In the genomic region with DNA sequence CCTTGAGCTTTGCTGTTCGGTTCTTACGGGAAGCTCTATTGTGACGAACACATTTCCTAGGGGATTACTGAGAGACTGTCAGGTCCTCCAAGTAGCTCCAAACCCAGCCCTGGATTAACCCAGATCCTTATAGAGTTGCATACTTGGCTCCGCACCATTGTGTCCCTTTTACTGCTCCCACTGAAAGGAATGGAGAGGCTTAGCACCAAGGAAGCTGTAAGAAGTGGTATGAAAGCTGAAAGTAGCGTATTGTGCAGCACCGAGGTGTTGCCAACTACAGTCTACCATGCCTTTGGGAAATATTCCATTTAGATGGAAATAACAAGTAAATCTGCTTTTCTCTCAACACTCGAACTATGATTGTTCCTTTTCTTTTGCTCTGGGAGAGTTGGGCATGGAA, we compare ENCODE assay signal across 19 mouse cellular contexts. TPM values are rescaled to one million over a fixed set of nuclear protein-coding genes. Genes with fewer than 3 reads are reported as not detected.
"Had no signal": no experiment of that assay in that cellular context is flagged by ENCODE, and none has a peak within 500 bp of the region (broad histone marks: within the 10 kb centered on the region; RNA-seq: fewer than 3 reads in every experiment).

No protein-coding gene starts in this region.

- H3K27me3 ChIP-seq: limb, embryonic 13.5 days; neural tube, embryonic 12.5 days had no signal

- H3K27ac ChIP-seq: kidney, postnatal 0 days; limb, embryonic 13.5 days; liver, embryonic 14.5 days; neural tube, embryonic 12.5 days; stomach, postnatal 0 days had no signal

- H3K9me3 ChIP-seq: limb, embryonic 13.5 days; neural tube, embryonic 12.5 days had no signal

- H3K36me3 ChIP-seq: limb, embryonic 13.5 days; neural tube, embryonic 12.5 days had no signal

- H3K4me3 ChIP-seq: limb, embryonic 13.5 days; neural tube, embryonic 12.5 days had no signal

- DNase-seq: kidney, adult 8-10 months; kidney, postnatal 36 days; layer of hippocampus, adult 9-11 months; layer of hippocampus, postnatal 36 days; left cerebral cortex, postnatal 4 days; lung, adult 18-20 months; right cerebral cortex, postnatal 25 days; thymus, postnatal 14 days had no signal

- H3K4me1 ChIP-seq: limb, embryonic 13.5 days; neural tube, embryonic 12.5 days had no signal

- ATAC-seq: intestine, postnatal 0 days had no signal

- H3K4me2 ChIP-seq: limb, embryonic 13.5 days; neural tube, embryonic 12.5 days had no signal

- H3K9ac ChIP-seq: limb, embryonic 13.5 days; liver, embryonic 14.5 days; neural tube, embryonic 12.5 days had no signal

RNA-seq across cellular contexts. Expression of a gene that starts 53.5 kb away (rescaled TPM):
- total RNA-seq: liver, adult 2 months; megakaryocyte-erythroid progenitor cell, adult 5-6 weeks; monocyte, adult 5-6 weeks; neutrophil, adult 5-6 weeks had no signal
- polyA plus RNA-seq: intestine, postnatal 0 days; liver, adult 2 months; liver, embryonic 14.5 days; small intestine, adult 2 months; stomach, postnatal 0 days had no signal
